Mouse (Mus musculus): ENCODE measurements around the gene Fgb. TPM values are rescaled to one million over a fixed set of nuclear protein-coding genes. Genes with fewer than 3 reads are reported as not detected.

Gene Fgb
- polyA plus RNA-seq, 1 experiment = not detected

DNA sequence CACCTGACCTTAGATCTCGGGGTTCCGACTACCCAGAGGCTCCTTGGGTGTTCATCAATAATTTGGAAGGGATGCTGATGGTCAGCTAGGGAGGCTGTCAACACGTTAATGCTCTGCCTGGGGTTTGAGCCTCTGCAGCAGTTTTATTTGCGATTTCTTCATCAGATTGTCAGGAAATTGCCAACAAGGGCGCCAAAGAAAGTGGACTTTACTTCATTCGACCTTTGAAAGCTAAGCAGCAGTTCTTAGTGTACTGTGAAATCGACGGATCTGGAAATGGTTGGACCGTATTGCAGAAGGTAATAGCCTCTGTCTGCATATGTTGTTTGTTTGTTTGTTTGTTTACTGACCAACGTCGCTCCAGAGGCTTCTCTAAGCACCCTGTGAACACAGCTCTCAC is 39.4 kb downstream of the Fgb start:
- no peak for TF ChIP-seq MYOD1 (IDR thresholded peaks at IDR 0.05; ENCODE audit: control insufficient read depth in 1 of 3, insufficient read length in 2 of 3, low read depth in 2 of 3)
- no peak for TF ChIP-seq MAX (IDR thresholded peaks at IDR 0.05; ENCODE audit: low read depth)
- TF ChIP-seq USF1 (IDR thresholded peaks at IDR 0.05; ENCODE audit: low read depth) = no peak
- no peak for TF ChIP-seq CEBPB (IDR thresholded peaks at IDR 0.05; ENCODE audit: insufficient read depth, poor library complexity, severe bottlenecking)
- no peak for TF ChIP-seq POLR2A (IDR thresholded peaks at IDR 0.05; ENCODE audit: insufficient read length, low read depth)
- no peak for TF ChIP-seq MYOG (IDR thresholded peaks at IDR 0.05; ENCODE audit: control insufficient read depth in 1 of 3, insufficient read depth in 1 of 3, insufficient read length in 2 of 3, low read depth in 2 of 3)
- TF ChIP-seq POLR2AphosphoS2 (IDR thresholded peaks at IDR 0.05; ENCODE audit: insufficient read length, low read depth) = no peak
- no peak for TF ChIP-seq E2F4 (IDR thresholded peaks at IDR 0.05; ENCODE audit: insufficient read depth)
- Histone ChIP-seq H3K4me3 (no peak overlapping the region), H3ac (ENCODE audit: control insufficient read depth, insufficient read length) (no peak overlapping the region), H3K4me2 (ENCODE audit: low read depth) (no peak overlapping the region), H3K36me3 (ENCODE audit: control insufficient read depth, insufficient read depth) (no peaks in the 10 kb centered on the region), H3K27me3 (ENCODE audit: control insufficient read depth, insufficient read depth, insufficient read length) (peaks cover 20% of the 10 kb centered on the region), H3K79me2 (ENCODE audit: control insufficient read depth, insufficient read depth) (no peaks in the 10 kb centered on the region)

DNA sequence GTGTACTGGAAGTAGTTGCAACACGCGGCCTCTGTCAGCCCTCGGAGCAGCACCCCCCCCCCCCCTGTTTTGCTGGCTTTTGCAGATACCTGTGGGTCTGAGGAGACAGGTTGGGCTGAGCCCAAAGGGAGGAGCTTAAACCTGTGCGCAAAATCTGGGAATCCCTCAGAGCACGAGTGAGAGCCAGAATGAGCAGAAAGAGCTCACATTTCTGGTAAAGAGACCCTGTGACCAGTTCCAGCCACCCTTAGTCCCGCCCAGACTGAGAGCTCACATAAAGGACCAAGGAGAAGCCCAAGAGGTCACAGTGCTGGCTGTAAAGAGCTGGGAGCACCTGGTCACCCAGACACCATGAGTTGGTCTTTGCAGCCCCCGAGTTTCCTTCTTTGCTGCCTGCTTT is 42.1 kb downstream of the Fgb start, which contains the start of gene Fgg:
Gene Fgg, plus strand, starts transcription at position 168 of the 400 bp plus-strand sequence.
- Histone ChIP-seq H3K4me3 (no peak within 1 kb of the TSS), H3K36me3 (ENCODE audit: control insufficient read depth, insufficient read depth) (no peaks in the 10 kb centered on the region), H3K79me2 (ENCODE audit: control insufficient read depth, insufficient read depth) (no peaks in the 10 kb centered on the region), H3K4me2 (ENCODE audit: low read depth) (no peak within 1 kb of the TSS), H3K27me3 (ENCODE audit: control insufficient read depth, insufficient read depth, insufficient read length) (peaks cover 16% of the 10 kb centered on the region), H3ac (ENCODE audit: control insufficient read depth, insufficient read length) (no peak within 1 kb of the TSS)
- TF ChIP-seq TCF3 (IDR thresholded peaks at IDR 0.05; ENCODE audit: insufficient read length, low read depth) (no peak), POLR2A (IDR thresholded peaks at IDR 0.05; ENCODE audit: insufficient read length, low read depth) (no peak), E2F4 (IDR thresholded peaks at IDR 0.05; ENCODE audit: insufficient read depth) (no peak), REST (IDR thresholded peaks at IDR 0.05; ENCODE audit: insufficient read depth, insufficient read length) (no peak), CEBPB (IDR thresholded peaks at IDR 0.05; ENCODE audit: insufficient read depth, poor library complexity, severe bottlenecking) (no peak), TCF12 (IDR thresholded peaks at IDR 0.05; ENCODE audit: insufficient read depth, poor library complexity, severe bottlenecking) (no peak), MYOD1 (IDR thresholded peaks at IDR 0.05; ENCODE audit: control insufficient read depth in 1 of 3, insufficient read length in 2 of 3, low read depth in 2 of 3) (no peak), MAX (IDR thresholded peaks at IDR 0.05; ENCODE audit: low read depth) (no peak), USF1 (IDR thresholded peaks at IDR 0.05; ENCODE audit: low read depth) (no peak), POLR2AphosphoS2 (IDR thresholded peaks at IDR 0.05; ENCODE audit: insufficient read length, low read depth) (no peak), MYOG (IDR thresholded peaks at IDR 0.05; ENCODE audit: control insufficient read depth in 1 of 3, insufficient read depth in 1 of 3, insufficient read length in 2 of 3, low read depth in 2 of 3) (no peak), SRF (IDR thresholded peaks at IDR 0.05; ENCODE audit: control insufficient read depth, insufficient read length, low read depth) (no peak)

GRCm38 (mm10) chr3:83004801-83005200 is 44.9 kb downstream of the Fgb start:
- Histone ChIP-seq H3K79me2 (ENCODE audit: control insufficient read depth, insufficient read depth) (no peaks in the 10 kb centered on the region), H3K36me3 (ENCODE audit: control insufficient read depth, insufficient read depth) (no peaks in the 10 kb centered on the region), H3K27me3 (ENCODE audit: control insufficient read depth, insufficient read depth, insufficient read length) (peaks cover 6% of the 10 kb centered on the region), H3K4me3 (no peak overlapping the region), H3ac (ENCODE audit: control insufficient read depth, insufficient read length) (no peak overlapping the region), H3K4me2 (ENCODE audit: low read depth) (no peak overlapping the region)
- TF ChIP-seq MYOD1 (IDR thresholded peaks at IDR 0.05; ENCODE audit: control insufficient read depth in 1 of 3, insufficient read length in 2 of 3, low read depth in 2 of 3) (no peak), SRF (IDR thresholded peaks at IDR 0.05; ENCODE audit: control insufficient read depth, insufficient read length, low read depth) (no peak), POLR2AphosphoS2 (IDR thresholded peaks at IDR 0.05; ENCODE audit: insufficient read length, low read depth) (no peak), REST (IDR thresholded peaks at IDR 0.05; ENCODE audit: insufficient read depth, insufficient read length) (no peak)

DNA sequence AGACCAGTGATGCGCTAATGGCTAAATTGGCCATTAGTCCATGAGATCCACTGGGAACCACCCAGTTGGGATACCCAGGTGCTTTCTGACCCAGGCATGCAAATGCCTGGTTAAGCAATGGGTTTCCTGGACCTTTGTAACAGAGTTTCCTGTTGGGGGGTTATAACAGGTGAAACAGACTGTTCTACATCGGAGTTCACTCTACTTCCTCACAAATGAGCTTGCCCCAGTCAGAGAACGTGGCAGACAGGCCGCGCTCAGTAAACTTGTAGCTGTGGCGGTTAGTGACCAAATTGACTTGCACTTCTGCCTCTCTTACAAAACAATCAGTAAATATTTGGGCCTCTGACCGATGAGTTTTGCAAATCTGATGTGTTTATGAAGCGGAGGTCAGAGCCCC is 46.6 kb downstream of the Fgb start:
- Histone ChIP-seq H3K4me3 (no peak overlapping the region), H3K4me2 (ENCODE audit: low read depth) (no peak overlapping the region), H3K36me3 (ENCODE audit: control insufficient read depth, insufficient read depth) (no peaks in the 10 kb centered on the region), H3K79me2 (ENCODE audit: control insufficient read depth, insufficient read depth) (no peaks in the 10 kb centered on the region), H3ac (ENCODE audit: control insufficient read depth, insufficient read length) (no peak overlapping the region), H3K27me3 (ENCODE audit: control insufficient read depth, insufficient read depth, insufficient read length) (no peaks in the 10 kb centered on the region)
- TF ChIP-seq MYOD1 (IDR thresholded peaks at IDR 0.05; ENCODE audit: control insufficient read depth in 1 of 3, insufficient read length in 2 of 3, low read depth in 2 of 3) = no peak
- TF ChIP-seq E2F4 (IDR thresholded peaks at IDR 0.05; ENCODE audit: insufficient read depth) = no peak
- no peak for TF ChIP-seq TCF12 (IDR thresholded peaks at IDR 0.05; ENCODE audit: insufficient read depth, poor library complexity, severe bottlenecking)
- TF ChIP-seq REST (IDR thresholded peaks at IDR 0.05; ENCODE audit: insufficient read depth, insufficient read length) = no peak
- TF ChIP-seq SRF (IDR thresholded peaks at IDR 0.05; ENCODE audit: control insufficient read depth, insufficient read length, low read depth) = no peak
- no peak for TF ChIP-seq MYOG (IDR thresholded peaks at IDR 0.05; ENCODE audit: control insufficient read depth in 1 of 3, insufficient read depth in 1 of 3, insufficient read length in 2 of 3, low read depth in 2 of 3)
- TF ChIP-seq USF1 (IDR thresholded peaks at IDR 0.05; ENCODE audit: low read depth) = no peak
- no peak for TF ChIP-seq TCF3 (IDR thresholded peaks at IDR 0.05; ENCODE audit: insufficient read length, low read depth)
- no peak for TF ChIP-seq POLR2AphosphoS2 (IDR thresholded peaks at IDR 0.05; ENCODE audit: insufficient read length, low read depth)
- TF ChIP-seq CEBPB (IDR thresholded peaks at IDR 0.05; ENCODE audit: insufficient read depth, poor library complexity, severe bottlenecking) = no peak
- TF ChIP-seq POLR2A (IDR thresholded peaks at IDR 0.05; ENCODE audit: insufficient read length, low read depth) = no peak
- TF ChIP-seq MAX (IDR thresholded peaks at IDR 0.05; ENCODE audit: low read depth) = no peak

DNA sequence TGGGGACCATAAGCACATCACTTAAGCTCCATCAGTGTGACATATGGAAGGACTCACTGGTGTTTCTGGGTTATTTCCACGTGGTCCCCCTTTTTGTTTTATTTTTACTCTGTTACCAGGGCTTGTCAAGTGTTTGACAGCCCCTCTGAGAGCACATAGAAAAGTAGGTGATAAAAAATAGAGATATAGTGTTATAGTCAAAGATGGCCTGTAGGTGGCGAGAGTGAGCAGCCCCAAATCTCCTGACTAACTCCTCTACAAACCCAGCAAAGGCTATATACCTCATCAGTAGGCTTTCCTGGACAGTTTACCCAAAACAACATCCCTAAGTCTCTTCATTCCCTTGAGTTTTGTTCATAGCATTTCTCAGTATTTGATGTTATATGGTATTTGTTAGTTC is 47.5 kb downstream of the Fgb start:
- Histone ChIP-seq H3K4me2 (ENCODE audit: low read depth) (no peak overlapping the region), H3K79me2 (ENCODE audit: control insufficient read depth, insufficient read depth) (no peaks in the 10 kb centered on the region), H3K27me3 (ENCODE audit: control insufficient read depth, insufficient read depth, insufficient read length) (peaks cover under 1% of the 10 kb centered on the region), H3ac (ENCODE audit: control insufficient read depth, insufficient read length) (no peak overlapping the region), H3K36me3 (ENCODE audit: control insufficient read depth, insufficient read depth) (no peaks in the 10 kb centered on the region), H3K4me3 (no peak overlapping the region)
- TF ChIP-seq REST (IDR thresholded peaks at IDR 0.05; ENCODE audit: insufficient read depth, insufficient read length) (no peak), TCF3 (IDR thresholded peaks at IDR 0.05; ENCODE audit: insufficient read length, low read depth) (no peak), TCF12 (IDR thresholded peaks at IDR 0.05; ENCODE audit: insufficient read depth, poor library complexity, severe bottlenecking) (no peak), MAX (IDR thresholded peaks at IDR 0.05; ENCODE audit: low read depth) (no peak), SRF (IDR thresholded peaks at IDR 0.05; ENCODE audit: control insufficient read depth, insufficient read length, low read depth) (no peak), E2F4 (IDR thresholded peaks at IDR 0.05; ENCODE audit: insufficient read depth) (no peak), POLR2A (IDR thresholded peaks at IDR 0.05; ENCODE audit: insufficient read length, low read depth) (no peak), POLR2AphosphoS2 (IDR thresholded peaks at IDR 0.05; ENCODE audit: insufficient read length, low read depth) (no peak), MYOD1 (IDR thresholded peaks at IDR 0.05; ENCODE audit: control insufficient read depth in 1 of 3, insufficient read length in 2 of 3, low read depth in 2 of 3) (no peak), MYOG (IDR thresholded peaks at IDR 0.05; ENCODE audit: control insufficient read depth in 1 of 3, insufficient read depth in 1 of 3, insufficient read length in 2 of 3, low read depth in 2 of 3) (no peak), USF1 (IDR thresholded peaks at IDR 0.05; ENCODE audit: low read depth) (no peak), CEBPB (IDR thresholded peaks at IDR 0.05; ENCODE audit: insufficient read depth, poor library complexity, severe bottlenecking) (no peak)
